Mouse (Mus musculus): ENCODE results near the gene Plxna2.

GRCm38 (mm10) chr1:194697439-194697838 lies 79.4 kb downstream of the Plxna2 start:
- TF ChIP-seq CTCF (IDR thresholded peaks at IDR 0.05), result no peak
- TF ChIP-seq EP300 (IDR thresholded peaks at IDR 0.05), result no peak
